Mouse (Mus musculus) kidney, adult 8-10 months (tissue): ENCODE measurements at regions not wholly inside any gene's neighbourhood (a gene's known extent, or its start where the extent isn't known, plus 50 kb on each side); places are given as distances from the start of the nearest gene placed in this dataset.

ENCODE experiments used
- DNase-seq, 2 experiments: peaks; one replicate each; pipeline ENCODE4 v3.0.0; 2022

DNA sequence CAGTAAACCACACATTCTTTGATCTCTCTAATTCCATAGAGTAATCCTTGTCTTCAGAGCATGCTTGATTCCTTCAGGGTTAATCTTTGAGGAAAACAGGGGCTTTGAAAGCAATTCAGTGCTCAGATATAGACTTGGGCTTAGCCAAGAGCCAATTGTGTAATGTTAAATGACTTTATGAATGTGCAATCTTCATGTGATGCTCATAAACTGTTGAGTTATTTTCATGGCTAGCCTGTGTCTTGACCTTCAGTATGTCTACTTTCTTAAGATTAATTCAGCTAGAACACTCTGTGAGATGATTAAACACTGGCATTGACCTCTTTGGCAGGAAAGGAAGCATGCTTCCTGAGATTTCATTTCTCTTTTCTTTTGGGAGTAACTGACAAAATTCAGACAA lies 147.8 kb downstream of the Gabrg2 start:
- DNase-seq, result no peak

DNA sequence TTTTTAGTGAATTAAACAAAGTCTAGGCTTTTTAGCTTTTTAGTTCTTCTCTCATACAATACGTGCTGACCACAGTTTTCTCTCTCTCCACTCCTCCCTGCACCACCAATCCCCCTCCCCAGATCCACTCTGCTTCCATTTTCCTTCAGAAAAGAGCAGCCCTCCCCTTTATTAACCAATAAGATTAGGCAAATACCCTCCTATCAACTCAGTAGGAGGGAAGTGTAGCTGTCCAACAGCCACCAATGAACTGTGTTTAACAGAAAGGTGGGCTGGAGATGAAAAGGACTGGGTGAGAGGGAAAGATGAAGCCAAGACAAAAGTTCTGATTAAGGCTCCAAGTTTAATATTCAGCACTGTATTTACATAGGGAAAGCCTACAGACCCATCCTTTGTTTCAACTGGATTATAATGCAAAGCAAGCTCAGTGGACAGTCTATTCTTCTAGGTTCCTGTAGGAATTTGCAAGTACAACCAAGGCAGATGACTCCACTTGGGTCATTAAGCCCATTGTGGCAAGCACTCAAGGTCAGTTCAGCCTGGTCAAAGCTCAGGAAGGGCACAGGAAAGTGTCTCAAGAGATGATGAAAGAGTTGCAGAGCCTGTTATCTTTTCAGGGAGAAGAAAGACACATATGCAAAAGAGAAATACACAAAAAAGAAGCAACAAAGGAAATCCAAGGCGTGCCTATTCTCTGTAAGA lies 174.5 kb downstream of the Gabrg2 start:
- no peak for DNase-seq

DNA sequence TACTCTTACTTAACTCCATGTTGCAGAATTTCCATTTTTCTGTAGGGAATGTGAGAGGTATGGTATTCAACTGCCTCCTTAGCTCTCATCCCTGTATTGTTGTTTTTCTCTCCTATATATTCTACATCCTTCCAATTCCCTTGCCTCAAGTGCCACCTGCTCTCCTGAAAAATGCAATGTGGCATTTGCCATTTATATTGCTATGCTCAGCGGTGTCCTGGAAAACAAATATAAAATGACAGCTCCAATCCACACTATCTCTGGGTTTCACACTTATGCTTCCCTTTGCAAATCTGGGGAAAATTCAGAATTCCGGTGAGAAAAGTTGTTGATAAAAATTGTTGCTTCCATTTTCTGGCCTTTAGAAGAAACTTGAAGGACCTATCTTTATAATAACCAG lies 182.6 kb downstream of the Gabrg2 start:
- DNase-seq, result no peak

DNA sequence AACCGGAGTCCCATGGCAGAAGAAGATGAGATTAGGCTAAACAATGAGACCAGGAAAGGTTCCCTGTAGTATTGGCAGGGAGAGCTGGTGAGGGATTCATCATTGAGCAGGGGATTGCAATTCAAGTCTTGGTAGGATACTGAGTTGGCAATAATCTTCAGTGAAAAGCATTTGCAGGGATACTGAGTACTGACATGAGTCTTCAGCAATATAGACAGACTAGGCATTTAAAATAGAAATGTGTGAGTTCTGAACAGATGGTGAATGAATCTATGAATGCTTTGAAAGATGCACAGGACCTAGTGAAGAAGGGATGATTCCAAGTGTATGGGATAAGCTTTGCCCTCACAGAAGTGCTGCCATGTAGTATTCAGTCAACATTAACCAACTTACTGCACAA lies 187.7 kb downstream of the Gabrg2 start:
- DNase-seq, result no peak

DNA sequence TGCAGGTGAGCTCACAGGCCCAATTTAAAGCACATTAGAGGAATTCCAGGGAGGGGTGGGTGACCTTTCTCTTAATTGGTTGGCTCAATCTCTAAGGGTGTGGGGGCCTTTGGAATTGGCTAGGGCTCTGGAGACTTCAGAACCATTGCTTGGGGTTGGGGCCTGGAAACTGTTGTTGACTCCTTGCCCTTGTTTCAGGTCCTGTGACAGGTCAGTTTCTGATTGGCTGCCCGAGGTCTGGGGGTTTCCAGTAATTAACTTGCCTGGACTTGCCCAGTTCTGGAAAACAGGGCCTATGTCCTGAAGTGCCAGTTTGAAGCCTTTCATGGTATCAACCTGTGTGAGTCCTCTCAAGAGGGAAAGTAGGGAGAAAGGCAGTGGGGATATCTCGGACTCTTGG lies 191.8 kb downstream of the Gabrg2 start:
- no peak for DNase-seq

DNA sequence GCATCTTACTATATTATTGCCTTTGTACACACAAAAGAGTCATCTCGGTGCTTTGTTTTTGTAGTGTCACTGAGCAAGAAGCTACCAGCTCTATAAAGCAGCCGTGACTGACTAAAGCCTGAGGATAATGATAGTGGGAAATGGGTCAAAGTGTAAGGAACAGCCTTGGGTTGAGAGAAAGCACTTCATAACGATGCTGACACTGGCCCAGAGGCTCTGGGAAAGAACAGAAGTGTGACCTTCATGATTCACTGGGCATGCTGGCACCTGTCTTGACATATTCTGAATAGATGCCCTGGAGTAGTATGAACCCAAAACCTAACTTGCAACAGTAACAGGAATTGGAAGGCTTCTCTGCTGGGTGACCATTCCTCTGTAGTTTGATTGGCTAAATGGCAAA lies 208.5 kb downstream of the Gabrg2 start:
- DNase-seq, result peak in 1 of 2 experiments; percentile 0
